ENCODE assay signal across 20 mouse cellular contexts in the genomic region with DNA sequence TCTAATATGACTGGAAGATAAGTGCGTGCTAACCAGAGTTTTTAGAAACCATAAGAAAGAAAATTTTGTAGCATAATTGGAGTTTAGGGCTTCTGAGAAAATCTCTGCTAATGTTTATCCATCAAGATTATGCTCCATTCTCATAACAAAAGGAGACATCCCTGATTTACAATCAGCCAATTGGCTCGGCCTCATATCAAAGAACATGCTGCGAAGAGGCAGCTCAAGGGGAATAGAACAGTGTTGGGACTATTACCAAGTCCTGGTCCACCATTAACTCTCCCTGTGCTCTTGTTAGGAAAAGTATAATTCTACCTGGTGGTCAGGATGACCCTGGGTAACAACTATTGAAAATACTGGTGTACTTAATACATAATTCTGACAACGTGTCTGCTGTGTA. TPM values are rescaled to one million over a fixed set of nuclear protein-coding genes. Genes with fewer than 3 reads are reported as not detected.
DNase-seq lines count a peak whose midpoint lies in the region; ATAC-seq and TF ChIP-seq lines count a peak whose summit lies in the region.
"Had no signal": no experiment of that assay in that cellular context is flagged by ENCODE, and none has a peak within 500 bp of the region (broad histone marks: within the 10 kb centered on the region; RNA-seq: fewer than 3 reads in every experiment).

No protein-coding gene starts in this region.

- H3K9ac ChIP-seq in forebrain, embryonic 14.5 days (ENCODE audit: low read length), result no peak overlapping the region
- H3K9ac ChIP-seq in hindbrain, embryonic 14.5 days, result no peak overlapping the region
- H3K9ac ChIP-seq in hindbrain, embryonic 13.5 days, result no peak overlapping the region
- H3K9ac ChIP-seq in forebrain, embryonic 16.5 days (replicated peaks; ENCODE audit: low read depth, low read length), result no peak overlapping the region
- no peak overlapping the region for H3K9ac ChIP-seq in forebrain, postnatal 0 days
- H3K9ac ChIP-seq: embryonic facial prominence, embryonic 12.5 days had no signal

- no peak overlapping the region for H3K4me3 ChIP-seq in forebrain, embryonic 14.5 days (ENCODE audit: low read depth, low read length)
- no peak overlapping the region for H3K4me3 ChIP-seq in forebrain, embryonic 10.5 days
- H3K4me3 ChIP-seq in hindbrain, embryonic 14.5 days (replicated peaks; ENCODE audit: low read length), result no peak overlapping the region
- no peak overlapping the region for H3K4me3 ChIP-seq in hindbrain, embryonic 13.5 days
- H3K4me3 ChIP-seq in forebrain, embryonic 16.5 days (replicated peaks; ENCODE audit: low read length), result no peak overlapping the region
- no peak overlapping the region for H3K4me3 ChIP-seq in forebrain, postnatal 0 days (ENCODE audit: low read depth, low read length)
- H3K4me3 ChIP-seq: embryonic facial prominence, embryonic 10.5 days; embryonic facial prominence, embryonic 12.5 days had no signal

- no peaks in the 10 kb centered on the region for H3K27me3 ChIP-seq in forebrain, embryonic 14.5 days (replicated peaks; ENCODE audit: control insufficient read depth, insufficient read depth, low read length)
- no peaks in the 10 kb centered on the region for H3K27me3 ChIP-seq in forebrain, embryonic 10.5 days (ENCODE audit: poor library complexity, severe bottlenecking)
- no peaks in the 10 kb centered on the region for H3K27me3 ChIP-seq in hindbrain, embryonic 14.5 days (ENCODE audit: control insufficient read depth, insufficient read depth, low read length)
- H3K27me3 ChIP-seq in hindbrain, embryonic 13.5 days, result no peaks in the 10 kb centered on the region
- H3K27me3 ChIP-seq in forebrain, embryonic 16.5 days (replicated peaks; ENCODE audit: control insufficient read depth, insufficient read depth, low read length), result no peaks in the 10 kb centered on the region
- H3K27me3 ChIP-seq in forebrain, postnatal 0 days (ENCODE audit: insufficient read depth, low read length), result no peaks in the 10 kb centered on the region
- H3K27me3 ChIP-seq: embryonic facial prominence, embryonic 12.5 days had no signal

- no peak overlapping the region for H3K27ac ChIP-seq in forebrain, embryonic 14.5 days (ENCODE audit: low read depth, low read length)
- H3K27ac ChIP-seq in forebrain, embryonic 10.5 days, result no peak overlapping the region
- H3K27ac ChIP-seq in hindbrain, embryonic 14.5 days, result no peak overlapping the region
- H3K27ac ChIP-seq in hindbrain, embryonic 13.5 days, result no peak overlapping the region
- no peak overlapping the region for H3K27ac ChIP-seq in forebrain, embryonic 16.5 days (ENCODE audit: low read length)
- no peak overlapping the region for H3K27ac ChIP-seq in forebrain, postnatal 0 days (ENCODE audit: low read depth, low read length)
- H3K27ac ChIP-seq: embryonic facial prominence, embryonic 10.5 days; embryonic facial prominence, embryonic 12.5 days had no signal

- no peak for DNase-seq in forebrain, embryonic 14.5 days (ENCODE audit: low spot score)
- no peak for DNase-seq in forebrain, embryonic 10.5 days (ENCODE audit: extremely low spot score, low spot score)
- peak; percentile 7 for DNase-seq in hindbrain, embryonic 14.5 days (ENCODE audit: low spot score)
- DNase-seq in forebrain, postnatal 0 days, result no peak
- no peak for DNase-seq in adrenal gland, postnatal 36 days
- DNase-seq: adrenal gland, adult 2 months; adrenal gland, postnatal 10 days; adrenal gland, postnatal 25 days; cerebellum, adult 11-12 months; cerebellum, adult 2 months; cerebellum, adult 9-10 months; cerebellum, postnatal 25 days had no signal

- TF ChIP-seq CTCF in forebrain, postnatal 0 days (IDR thresholded peaks at IDR 0.05; ENCODE audit: low read depth), result no peak

- H3K36me3 ChIP-seq in forebrain, embryonic 14.5 days (ENCODE audit: control insufficient read depth, insufficient read depth, low read length), result no peaks in the 10 kb centered on the region
- H3K36me3 ChIP-seq in forebrain, embryonic 10.5 days (replicated peaks), result no peaks in the 10 kb centered on the region
- no peaks in the 10 kb centered on the region for H3K36me3 ChIP-seq in hindbrain, embryonic 14.5 days (replicated peaks; ENCODE audit: control insufficient read depth, insufficient read depth)
- H3K36me3 ChIP-seq in hindbrain, embryonic 13.5 days, result no peaks in the 10 kb centered on the region
- H3K36me3 ChIP-seq in forebrain, embryonic 16.5 days (ENCODE audit: control insufficient read depth, insufficient read depth), result no peaks in the 10 kb centered on the region
- H3K36me3 ChIP-seq in forebrain, postnatal 0 days (ENCODE audit: insufficient read depth), result no peaks in the 10 kb centered on the region
- H3K36me3 ChIP-seq: embryonic facial prominence, embryonic 10.5 days; embryonic facial prominence, embryonic 12.5 days had no signal

- H3K4me2 ChIP-seq in forebrain, embryonic 14.5 days (ENCODE audit: low read length), result no peak overlapping the region
- H3K4me2 ChIP-seq in hindbrain, embryonic 14.5 days (replicated peaks), result no peak overlapping the region
- H3K4me2 ChIP-seq in hindbrain, embryonic 13.5 days, result no peak overlapping the region
- H3K4me2 ChIP-seq in forebrain, embryonic 16.5 days (ENCODE audit: low read length), result no peak overlapping the region
- no peak overlapping the region for H3K4me2 ChIP-seq in forebrain, postnatal 0 days (ENCODE audit: low read depth)
- H3K4me2 ChIP-seq: embryonic facial prominence, embryonic 12.5 days had no signal

- H3K4me1 ChIP-seq in forebrain, embryonic 14.5 days (ENCODE audit: control insufficient read depth, insufficient read depth, low read length), result 0 out of 2 replicates have a peak, but pooled peaks cover 2% of the 10 kb centered on the region
- H3K4me1 ChIP-seq in forebrain, embryonic 10.5 days, result no peaks in the 10 kb centered on the region
- H3K4me1 ChIP-seq in hindbrain, embryonic 14.5 days (replicated peaks; ENCODE audit: control insufficient read depth, insufficient read depth, low read length), result no peaks in the 10 kb centered on the region
- H3K4me1 ChIP-seq in hindbrain, embryonic 13.5 days (replicated peaks), result no peaks in the 10 kb centered on the region
- peaks cover 3% of the 10 kb centered on the region for H3K4me1 ChIP-seq in forebrain, embryonic 16.5 days (replicated peaks; ENCODE audit: control insufficient read depth, insufficient read depth, low read length)
- peaks cover 3% of the 10 kb centered on the region; the same call in 1 of the 2 replicates for H3K4me1 ChIP-seq in forebrain, postnatal 0 days (ENCODE audit: insufficient read depth)
- H3K4me1 ChIP-seq: embryonic facial prominence, embryonic 10.5 days; embryonic facial prominence, embryonic 12.5 days had no signal

- ATAC-seq in forebrain, embryonic 14.5 days, result peak; percentile 37; the same call in 1 of the 2 replicates
- no peak for ATAC-seq in hindbrain, embryonic 14.5 days (ENCODE audit: low FRiP score)
- ATAC-seq in hindbrain, embryonic 13.5 days (ENCODE audit: low FRiP score), result no peak
- peak; percentile 58 for ATAC-seq in forebrain, embryonic 16.5 days
- ATAC-seq in forebrain, postnatal 0 days, result peak; percentile 58; the same call in 1 of the 2 replicates

- H3K9me3 ChIP-seq in forebrain, embryonic 14.5 days (replicated peaks; ENCODE audit: control insufficient read depth, low read length), result no peaks in the 10 kb centered on the region
- H3K9me3 ChIP-seq in forebrain, embryonic 10.5 days, result no peaks in the 10 kb centered on the region
- no peaks in the 10 kb centered on the region for H3K9me3 ChIP-seq in hindbrain, embryonic 14.5 days (ENCODE audit: control insufficient read depth, low read length)
- no peaks in the 10 kb centered on the region for H3K9me3 ChIP-seq in hindbrain, embryonic 13.5 days
- H3K9me3 ChIP-seq in forebrain, embryonic 16.5 days (ENCODE audit: control insufficient read depth, low read length), result no peaks in the 10 kb centered on the region
- no peaks in the 10 kb centered on the region for H3K9me3 ChIP-seq in forebrain, postnatal 0 days (ENCODE audit: low read length)
- H3K9me3 ChIP-seq: embryonic facial prominence, embryonic 10.5 days; embryonic facial prominence, embryonic 12.5 days had no signal

- 73% methylated on average over 4 of the region's 4 CpGs for WGBS in forebrain, embryonic 14.5 days
- WGBS in forebrain, embryonic 10.5 days, result 90% methylated on average over 4 of the region's 4 CpGs
- WGBS in hindbrain, embryonic 14.5 days, result 85% methylated on average over 4 of the region's 4 CpGs
- WGBS in hindbrain, embryonic 13.5 days, result 82% methylated on average over 4 of the region's 4 CpGs
- 58% methylated on average over 4 of the region's 4 CpGs for WGBS in forebrain, embryonic 16.5 days
- WGBS in forebrain, postnatal 0 days, result 65% methylated on average over 4 of the region's 4 CpGs

RNA-seq across cellular contexts. Expression of a gene that starts 50.4 kb away (rescaled TPM):
- polyA plus RNA-seq in forebrain, embryonic 14.5 days (2014; fragmentation: Nextera tagmentation; extraction: Ambion mirVana), result not detected in 2 replicates
- polyA plus RNA-seq in forebrain, embryonic 10.5 days (2016; fragmentation: Nextera tagmentation; extraction: Ambion mirVana), result 0.52 and 0.74 TPM in 2 replicates
- polyA plus RNA-seq in hindbrain, embryonic 14.5 days (2014; fragmentation: Nextera tagmentation; extraction: Ambion mirVana), result not detected in 2 replicates
- polyA plus RNA-seq in hindbrain, embryonic 13.5 days (2015; fragmentation: Nextera tagmentation; extraction: Ambion mirVana), result 0.17 TPM in 1 of 2 replicates, not detected in the other
- 0.18 TPM in 1 of 2 replicates, not detected in the other for polyA plus RNA-seq in forebrain, embryonic 16.5 days (2015; fragmentation: Nextera tagmentation; extraction: Ambion mirVana)
- total RNA-seq in forebrain, postnatal 0 days (2014; rRNA removed), result 0.15 and 0.33 TPM in 2 replicates
- not detected in 2 replicates for polyA plus RNA-seq in forebrain, postnatal 0 days (2015; fragmentation: Nextera tagmentation; extraction: Ambion mirVana)
- total RNA-seq in adrenal gland, postnatal 36 days (2021), result not detected
- total RNA-seq: adrenal gland, adult 2 months; adrenal gland, postnatal 10 days; adrenal gland, postnatal 25 days; ES-E14; MEL had no signal
- polyA plus RNA-seq: adrenal gland, adult 2 months; C2C12; embryonic facial prominence, embryonic 14.5 days had no signal

Comparison
In these comparisons a context has a peak if more than half of its experiments do, and no peak if none do; other contexts are left out.
1. ATAC-seq: peak in forebrain, embryonic 14.5 days (single experiment), forebrain, embryonic 16.5 days (single experiment) and forebrain, postnatal 0 days (single experiment); none in hindbrain, embryonic 14.5 days (single experiment) and hindbrain, embryonic 13.5 days (single experiment).